In genomic region chrX:48666807-48667206, GRCm38 (mm10) we compare ENCODE assay signal across 22 mouse cellular contexts. TPM values are rescaled to one million over a fixed set of nuclear protein-coding genes. Genes with fewer than 3 reads are reported as not detected.
DNase-seq lines count a peak whose midpoint lies in the region; ATAC-seq lines count a peak whose summit lies in the region.
"Had no signal": no experiment of that assay in that cellular context is flagged by ENCODE, and none has a peak within 500 bp of the region (broad histone marks: within the 10 kb centered on the region; RNA-seq: fewer than 3 reads in every experiment).

No protein-coding gene starts in this region.

- no peak overlapping the region for H3K4me3 ChIP-seq in midbrain, embryonic 15.5 days
- H3K4me3 ChIP-seq: megakaryocyte, embryonic 14.5 days; stomach, embryonic 15.5 days had no signal

- no peaks in the 10 kb centered on the region for H3K27me3 ChIP-seq in midbrain, embryonic 15.5 days (replicated peaks)
- H3K27me3 ChIP-seq: stomach, embryonic 15.5 days had no signal

- peak; percentile 50; the same call in 1 of the 2 replicates for ATAC-seq in frontal cortex, adult (ENCODE audit: low TSS enrichment)
- ATAC-seq in midbrain, embryonic 15.5 days (replicated peaks): peak; percentile 62; the same call in 1 of the 2 replicates
- ATAC-seq in erythroblast, adult 5-6 weeks (replicated peaks; ENCODE audit: low FRiP score, poor library complexity, severe bottlenecking): no peak
- ATAC-seq: activated CD4-positive, CD25-positive, alpha-beta regulatory T cell, adult 4 months had no signal

- H3K36me3 ChIP-seq in midbrain, embryonic 15.5 days (replicated peaks): no peaks in the 10 kb centered on the region
- H3K36me3 ChIP-seq: stomach, embryonic 15.5 days had no signal

- no peaks in the 10 kb centered on the region for H3K9me3 ChIP-seq in midbrain, embryonic 15.5 days
- H3K9me3 ChIP-seq: megakaryocyte, embryonic 14.5 days; stomach, embryonic 15.5 days had no signal

- no peak overlapping the region for H3K27ac ChIP-seq in midbrain, embryonic 15.5 days
- H3K27ac ChIP-seq: stomach, embryonic 15.5 days had no signal

- H3K4me1 ChIP-seq in midbrain, embryonic 15.5 days: no peaks in the 10 kb centered on the region
- H3K4me1 ChIP-seq: stomach, embryonic 15.5 days had no signal

- no peak for DNase-seq in frontal cortex, postnatal 10 days (ENCODE audit: low spot score in 2 of 2)
- peak; percentile 1 for DNase-seq in ES-CJ7 (ENCODE audit: low read depth, low spot score)
- DNase-seq in embryo, embryonic 11.5 days (ENCODE audit: low read depth, low spot score): peak; percentile 20
- DNase-seq in cerebellum, postnatal 4 days (ENCODE audit: low spot score in 2 of 2): no peak
- no peak for DNase-seq in layer of hippocampus, postnatal 36 days
- DNase-seq: B cell, adult 2 months; cerebellum, adult 9-10 months; kidney, adult 2 months; lung, embryonic 14.5 days; right cerebral cortex, postnatal 4 days; thymus, postnatal 25 days had no signal

- H3K9ac ChIP-seq in midbrain, embryonic 15.5 days: no peak overlapping the region
- H3K9ac ChIP-seq: lung, embryonic 14.5 days; stomach, embryonic 15.5 days had no signal

- WGBS in midbrain, embryonic 15.5 days: 31% methylated on average over 6 of the region's 6 CpGs

- H3K4me2 ChIP-seq in midbrain, embryonic 15.5 days: no peak overlapping the region
- H3K4me2 ChIP-seq: lung, embryonic 14.5 days; stomach, embryonic 15.5 days had no signal

RNA-seq across cellular contexts. Expression of gene Gpr119, which starts 7.5 kb away (rescaled TPM):
- polyA plus RNA-seq in midbrain, embryonic 15.5 days (2015; fragmentation: Nextera tagmentation; extraction: Ambion mirVana): not detected in 2 replicates
- not detected in 2 replicates for total RNA-seq in erythroblast, adult 5-6 weeks (2015; ENCODE audit: low replicate concordance)
- not detected in 2 replicates for total RNA-seq in erythroblast, adult 5-6 weeks (2017; ENCODE audit: low replicate concordance)
- total RNA-seq in layer of hippocampus, postnatal 36 days (2021): not detected
- total RNA-seq: heart, adult 8-10 months; heart, postnatal 25 days; layer of hippocampus, postnatal 14 days; MEL had no signal
- polyA plus RNA-seq: activated CD4-positive, CD25-positive, alpha-beta regulatory T cell, adult 4 months; kidney, adult 2 months; limb, embryonic 14.5 days; lung, embryonic 14.5 days had no signal

RNA-seq across cellular contexts. Expression of gene Rbmx2, which starts 28.0 kb away (rescaled TPM):
- 21.2 and 22.1 TPM in 2 replicates for polyA plus RNA-seq in midbrain, embryonic 15.5 days (2015; fragmentation: Nextera tagmentation; extraction: Ambion mirVana)
- 7.7 and 16.9 TPM in 2 replicates for total RNA-seq in erythroblast, adult 5-6 weeks (2015; ENCODE audit: low replicate concordance)
- total RNA-seq in erythroblast, adult 5-6 weeks (2017; ENCODE audit: low replicate concordance): 6.7 and 8.2 TPM in 2 replicates
- 1 to 10 TPM; 4.6 to 6.0 TPM for total RNA-seq in layer of hippocampus, postnatal 36 days (2021)

RNA-seq across cellular contexts. Expression of gene Slc25a14, which starts 43.6 kb away (rescaled TPM):
- polyA plus RNA-seq in midbrain, embryonic 15.5 days (2015; fragmentation: Nextera tagmentation; extraction: Ambion mirVana): 42.0 and 43.4 TPM in 2 replicates
- total RNA-seq in erythroblast, adult 5-6 weeks (2015; ENCODE audit: low replicate concordance): 3.3 TPM in 1 of 2 replicates, not detected in the other
- 0.77 TPM in 1 of 2 replicates, not detected in the other for total RNA-seq in erythroblast, adult 5-6 weeks (2017; ENCODE audit: low replicate concordance)
- total RNA-seq in layer of hippocampus, postnatal 36 days (2021): 10 to 100 TPM; 55.4 to 58.0 TPM

Comparison
In these comparisons a context has a peak if more than half of its experiments do, and no peak if none do; other contexts are left out.
1. DNase-seq: peak in ES-CJ7 (single experiment) and embryo, embryonic 11.5 days (single experiment); none in frontal cortex, postnatal 10 days (0 of 2), cerebellum, postnatal 4 days (0 of 2) and layer of hippocampus, postnatal 36 days (0 of 2).
2. RNA of gene Slc25a14, which starts 43.6 kb away (total RNA-seq): 55.4 to 58.0 TPM in layer of hippocampus, postnatal 36 days; 0.77 to 3.3 TPM in erythroblast, adult 5-6 weeks; every median in the first group is over 10 times any median in the second.